Mouse (Mus musculus) thymus, adult 2 months (tissue): Measurements from ENCODE around the gene Mief1. TPM values are rescaled to one million over a fixed set of nuclear protein-coding genes. Genes with fewer than 3 reads are reported as not detected.

Experiments used
- DNase-seq: peaks from one replicate; pipeline ENCODE4 v3.0.0; 2021
- H3K27ac ChIP-seq: fragments of 200-500 bp; 2 replicates; pipeline ENCODE4 v1.5.1; 2012; ENCODE audit warnings: low read length, control low read depth; ENCODE audit not compliant: control insufficient read depth, insufficient read depth
- H3K27me3 ChIP-seq: fragments of 200-500 bp; 2 replicates; pipeline ENCODE4 v1.6.1; 2012; ENCODE audit warnings: mild to moderate bottlenecking, low read length, moderate library complexity, mixed read lengths; ENCODE audit not compliant: control insufficient read depth, insufficient read depth
- H3K36me3 ChIP-seq: fragments of 200-500 bp; 2 replicates; pipeline ENCODE4 v1.6.1; 2012; ENCODE audit warnings: mild to moderate bottlenecking, low read length, moderate library complexity; ENCODE audit not compliant: control insufficient read depth, insufficient read depth
- H3K4me1 ChIP-seq: fragments of 200-500 bp; replicated peaks from 2 replicates; pipeline ENCODE4 v1.6.1; 2012; ENCODE audit warnings: low read length; ENCODE audit not compliant: control insufficient read depth, insufficient read depth
- H3K4me3 ChIP-seq: fragments of 200-500 bp; 2 replicates; pipeline ENCODE4 v1.5.1; 2012; ENCODE audit warnings: mild to moderate bottlenecking, low read length, control low read depth, moderate library complexity; ENCODE audit not compliant: control insufficient read depth, insufficient read depth
- CTCF ChIP-seq: fragments of 200-500 bp; IDR thresholded peaks from 2 replicates; pipeline ENCODE4 v1.5.1; 2012; ENCODE audit warnings: mild to moderate bottlenecking, control low read depth, low read length, moderate library complexity, borderline replicate concordance; ENCODE audit not compliant: control insufficient read depth, poor library complexity, insufficient read depth; ENCODE audit errors: extremely low read depth
- POLR2A ChIP-seq: fragments of 200-500 bp; IDR thresholded peaks from 2 replicates; pipeline ENCODE4 v1.6.1; 2012; ENCODE audit warnings: mild to moderate bottlenecking, low read length, control low read depth, moderate library complexity; ENCODE audit not compliant: control insufficient read depth, poor library complexity, insufficient read depth; ENCODE audit errors: extremely low read depth
- WGBS: fragments of 180-500 bp; shearing (Covaris S2); methylation state at CpG from one replicate; pipeline ENCODE4 v1.1.7; 2018; 5-methylcytosine and 5-hydroxymethylcytosine counted together
- polyA plus RNA-seq: library from polyadenylated mRNA; depleted of rRNA; stranded (reverse); fragments of >200 nt; gene quantifications from 2 replicates; pipeline ENCODE4 v1.2.3, GENCODE M21; 2012

The Mief1 gene
- polyA plus RNA-seq, 1 experiment: 32.7 TPM

DNA sequence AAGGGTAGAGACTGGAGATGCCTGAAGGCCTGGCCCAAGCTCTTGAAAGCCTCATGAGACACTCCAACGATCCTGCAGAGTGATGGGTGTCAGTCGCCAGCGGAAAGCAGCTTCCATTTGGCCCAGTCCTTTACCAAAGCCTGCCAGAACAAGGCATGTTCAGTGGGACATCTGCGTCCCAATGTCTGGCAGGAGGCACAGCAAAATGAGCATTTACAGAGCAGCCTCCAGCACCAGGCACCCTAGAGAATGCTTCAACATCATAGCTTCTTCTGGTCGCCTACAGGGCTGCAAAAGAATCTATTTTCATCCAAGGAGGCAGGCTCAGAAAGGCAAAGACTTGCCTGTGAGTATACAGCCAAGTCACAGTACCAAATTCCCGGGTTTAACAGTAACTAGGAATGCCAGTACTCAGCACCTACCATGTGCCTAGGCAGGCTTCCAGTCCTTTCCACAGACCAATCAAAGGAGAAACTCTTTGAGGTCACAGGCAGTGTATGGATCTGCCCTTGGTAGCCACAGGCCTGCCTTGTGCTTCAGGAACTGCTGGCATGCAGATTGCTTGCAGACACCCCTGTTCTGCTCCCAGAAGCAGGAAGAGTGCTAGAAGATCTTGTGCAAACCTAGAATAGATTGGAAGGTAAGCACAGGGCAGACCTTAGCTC is 31.6 kb upstream of the Mief1 start:
- TF ChIP-seq POLR2A: no peak
- TF ChIP-seq CTCF: no peak
- no peaks in the 10 kb centered on the region for H3K36me3 ChIP-seq
- H3K27ac ChIP-seq: no peak overlapping the region
- H3K27me3 ChIP-seq: no peaks in the 10 kb centered on the region
- WGBS: 85% methylated on average over 6 of the region's 6 CpGs
- no peak for DNase-seq
- no peak overlapping the region for H3K4me3 ChIP-seq
- H3K4me1 ChIP-seq: no peaks in the 10 kb centered on the region

DNA sequence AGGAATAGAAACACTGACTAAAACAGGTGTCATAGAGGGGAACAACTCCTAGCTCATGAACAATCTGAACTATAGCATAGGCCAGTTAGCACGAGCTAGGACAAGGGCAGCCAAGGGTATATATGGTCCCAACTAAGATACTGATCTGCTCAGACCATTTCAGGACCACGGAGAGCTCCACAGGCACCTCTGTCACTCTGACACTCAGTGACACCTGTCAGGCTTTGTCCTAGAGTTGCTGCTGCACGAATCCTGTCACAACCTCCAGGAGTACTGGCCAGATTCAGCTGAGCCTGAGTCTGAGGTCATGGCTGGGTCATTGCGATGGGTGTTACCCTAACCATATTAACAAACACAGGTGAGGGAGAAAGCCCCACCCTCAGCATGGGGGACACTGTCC is 30.4 kb upstream of the Mief1 start:
- Histone ChIP-seq H3K4me1 (no peaks in the 10 kb centered on the region), H3K27ac (no peak overlapping the region), H3K4me3 (no peak overlapping the region), H3K27me3 (no peaks in the 10 kb centered on the region), H3K36me3 (no peaks in the 10 kb centered on the region)
- TF ChIP-seq POLR2A (no peak), CTCF (no peak)
- WGBS: 26% methylated on average over 4 of the region's 4 CpGs
- DNase-seq: peak; percentile 51

DNA sequence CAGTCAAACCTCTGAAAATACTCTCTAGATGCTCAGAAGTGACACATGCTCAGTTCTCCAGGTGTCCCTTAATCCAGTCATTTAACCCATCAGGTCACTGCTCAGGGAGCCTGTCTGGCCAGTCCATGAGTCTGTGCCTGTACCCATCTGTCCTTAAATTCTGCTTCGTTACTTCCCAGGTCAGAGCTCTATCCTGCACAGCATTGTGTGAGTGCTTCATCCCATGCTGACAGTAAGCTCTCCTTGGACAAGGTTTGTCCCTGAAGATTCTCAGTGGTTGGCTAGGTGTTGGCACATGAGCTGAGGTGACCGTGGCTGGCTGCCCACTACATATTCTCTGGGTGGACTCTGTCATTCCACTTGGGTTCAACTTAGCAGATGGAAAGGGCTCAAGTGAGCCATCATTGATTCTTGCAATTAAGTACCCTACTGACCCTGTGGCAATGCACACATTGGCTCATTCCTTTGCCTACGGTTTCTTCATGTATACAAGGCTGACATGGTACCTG is 27.7 kb upstream of the Mief1 start:
- Histone ChIP-seq H3K27ac (no peak overlapping the region), H3K4me1 (no peaks in the 10 kb centered on the region), H3K36me3 (no peaks in the 10 kb centered on the region), H3K4me3 (no peak overlapping the region), H3K27me3 (no peaks in the 10 kb centered on the region)
- DNase-seq: no peak
- TF ChIP-seq CTCF (no peak), POLR2A (no peak)
- WGBS: 85% methylated on average over 3 of the region's 3 CpGs

DNA sequence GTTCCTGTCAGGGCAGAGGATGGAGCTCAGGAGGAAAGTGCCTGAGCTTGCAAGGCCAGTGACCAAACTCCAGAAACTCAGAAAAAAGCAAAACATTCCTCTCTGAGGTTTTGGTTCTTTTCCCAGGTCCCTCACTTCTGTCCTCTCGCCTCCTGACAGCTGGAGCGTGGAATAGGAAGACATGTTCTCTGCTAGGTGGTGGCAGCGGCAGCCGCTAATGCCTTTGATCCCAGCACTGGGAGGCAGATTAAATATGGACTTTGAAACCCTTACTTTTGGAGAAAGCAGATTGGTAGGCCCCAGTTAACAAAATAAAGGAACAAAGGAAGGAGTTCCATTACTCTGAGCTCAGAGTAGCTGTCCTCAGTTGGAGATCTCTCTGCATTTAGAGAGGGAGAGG is 25.4 kb upstream of the Mief1 start:
- Histone ChIP-seq H3K27ac (no peak overlapping the region), H3K4me3 (no peak overlapping the region), H3K4me1 (no peaks in the 10 kb centered on the region), H3K27me3 (no peaks in the 10 kb centered on the region), H3K36me3 (no peaks in the 10 kb centered on the region)
- WGBS: 67% methylated on average over 4 of the region's 4 CpGs
- DNase-seq: no peak
- no peak for TF ChIP-seq POLR2A
- no peak for TF ChIP-seq CTCF

DNA sequence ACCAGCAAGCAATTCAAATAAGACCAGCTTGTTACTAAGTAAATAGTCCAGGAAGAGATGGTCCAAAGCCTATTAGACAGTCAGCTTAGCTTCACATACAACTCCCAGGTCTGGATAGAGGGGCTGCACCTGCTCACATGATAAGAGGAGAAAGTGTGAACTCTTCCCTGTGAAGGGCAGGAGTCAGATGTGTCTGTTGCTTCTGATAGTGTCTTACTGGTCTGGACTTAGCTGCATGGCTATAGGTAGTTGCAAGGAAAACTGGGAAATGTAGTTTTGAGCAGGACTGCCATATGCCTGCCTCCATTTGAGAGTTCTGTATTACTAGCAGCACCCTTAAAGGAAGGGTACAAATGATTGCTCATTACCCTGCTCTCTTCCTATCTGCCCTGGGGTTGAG is 20.1 kb upstream of the Mief1 start:
- no peak for TF ChIP-seq POLR2A
- TF ChIP-seq CTCF: no peak
- H3K27ac ChIP-seq: no peak overlapping the region
- peaks cover 5% of the 10 kb centered on the region for H3K4me1 ChIP-seq
- DNase-seq: no peak
- H3K27me3 ChIP-seq: no peaks in the 10 kb centered on the region
- H3K4me3 ChIP-seq: no peak overlapping the region
- no peaks in the 10 kb centered on the region for H3K36me3 ChIP-seq

DNA sequence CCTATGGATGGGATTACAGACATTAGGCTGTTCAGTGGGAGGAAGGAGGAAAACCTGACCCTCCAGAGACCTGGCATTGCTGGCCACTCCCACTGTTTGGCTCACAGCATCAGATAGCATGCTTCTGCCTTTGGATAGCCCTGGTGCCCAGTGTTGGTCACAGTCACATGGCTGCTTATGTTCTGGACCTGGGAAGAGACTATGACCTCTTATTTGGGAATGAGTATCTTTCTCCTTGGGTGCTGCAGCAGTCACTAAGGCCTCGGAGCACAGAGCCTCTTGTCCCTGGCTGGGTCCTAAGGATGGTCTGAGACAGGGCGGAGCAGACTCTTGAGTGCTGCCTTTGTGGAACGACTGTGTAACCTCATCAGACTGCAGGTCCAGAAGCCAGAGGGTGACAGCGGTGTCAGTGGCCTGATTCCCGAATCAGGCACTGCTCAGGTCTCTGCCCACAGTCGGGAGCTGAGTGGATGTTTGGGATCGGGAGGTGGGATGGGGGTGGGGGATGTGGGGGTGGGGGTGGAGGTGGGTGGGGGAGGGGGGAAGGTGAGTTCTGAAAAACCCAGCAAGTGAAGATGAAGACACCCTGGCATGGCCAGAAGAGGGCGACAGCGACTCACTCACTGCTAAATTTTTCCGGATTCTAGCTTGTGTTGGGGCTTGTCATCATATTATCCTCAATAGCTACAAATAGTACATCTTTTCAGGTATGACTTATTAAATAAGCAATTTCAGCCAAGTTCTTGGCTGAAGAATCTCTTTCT is 17.9 kb upstream of the Mief1 start:
- Histone ChIP-seq H3K4me3 (no peak overlapping the region), H3K36me3 (no peaks in the 10 kb centered on the region), H3K27me3 (no peaks in the 10 kb centered on the region), H3K27ac (no peak overlapping the region), H3K4me1 (peaks cover 14% of the 10 kb centered on the region)
- TF ChIP-seq POLR2A: no peak
- 0 out of 2 replicates have a peak, but pooled peaks have one; percentile 32 for TF ChIP-seq CTCF
- peak; percentile 60 for DNase-seq
- 21% methylated on average over 10 of the region's 10 CpGs for WGBS
